15 mouse cellular contexts compared by ENCODE assay signal in the genomic region with DNA sequence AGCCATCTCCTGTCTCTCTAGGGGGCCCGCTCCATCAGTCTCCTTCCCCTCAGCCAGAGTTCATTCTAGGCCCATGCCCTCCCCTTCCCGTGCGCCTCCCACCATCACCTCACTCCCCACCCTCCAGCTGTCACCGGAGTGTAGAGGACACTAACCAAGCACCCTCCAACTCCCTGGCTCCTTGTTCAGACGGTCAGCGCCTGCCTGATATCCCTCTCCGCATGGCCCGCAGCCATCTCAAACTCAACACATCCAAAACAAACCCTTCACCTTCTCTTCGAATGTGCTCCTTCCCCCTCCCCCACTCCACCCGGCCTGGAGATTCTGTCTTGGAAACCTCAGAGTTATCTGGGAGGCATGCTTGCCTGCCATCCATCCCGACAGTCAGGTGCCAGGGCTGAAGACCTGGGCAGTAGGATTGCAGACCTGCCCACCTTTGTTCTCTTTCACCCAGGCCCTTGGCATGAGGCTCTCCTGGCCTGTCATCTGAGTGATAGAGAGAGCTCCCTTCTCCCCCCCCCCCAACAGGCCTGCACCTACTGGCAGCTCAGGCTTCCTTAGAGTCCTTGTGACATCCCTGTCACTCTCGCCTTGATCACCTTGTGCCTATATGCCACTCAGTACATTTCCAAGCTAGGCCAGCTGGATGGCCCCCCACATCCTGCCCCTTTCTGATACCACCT. TPM values are rescaled to one million over a fixed set of nuclear protein-coding genes. Genes with fewer than 3 reads are reported as not detected.
A peak's percentile ranks its signal among the peaks of the same experiment; 100 is the strongest.
DNase-seq lines count a peak whose midpoint lies in the region; ATAC-seq lines count a peak whose summit lies in the region.
"Had no signal": no experiment of that assay in that cellular context is flagged by ENCODE, and none has a peak within 500 bp of the region (broad histone marks: within the 10 kb centered on the region; RNA-seq: fewer than 3 reads in every experiment).

No protein-coding gene starts in this region.

- H3K4me1 ChIP-seq in limb, embryonic 15.5 days: peaks cover 38% of the 10 kb centered on the region
- peaks cover 37% of the 10 kb centered on the region for H3K4me1 ChIP-seq in limb, embryonic 10.5 days
- peaks cover 44% of the 10 kb centered on the region for H3K4me1 ChIP-seq in heart, embryonic 12.5 days (replicated peaks)
- H3K4me1 ChIP-seq in stomach, embryonic 14.5 days (ENCODE audit: control insufficient read depth, insufficient read depth, low read length): 0 out of 2 replicates have a peak, but pooled peaks cover 5% of the 10 kb centered on the region
- peaks cover 32% of the 10 kb centered on the region for H3K4me1 ChIP-seq in neural tube, embryonic 15.5 days

- H3K9me3 ChIP-seq in limb, embryonic 15.5 days: no peaks in the 10 kb centered on the region
- no peaks in the 10 kb centered on the region for H3K9me3 ChIP-seq in limb, embryonic 10.5 days (replicated peaks)
- H3K9me3 ChIP-seq in heart, embryonic 12.5 days (replicated peaks): no peaks in the 10 kb centered on the region
- H3K9me3 ChIP-seq in stomach, embryonic 14.5 days (ENCODE audit: control insufficient read depth, low read depth, low read length): no peaks in the 10 kb centered on the region
- no peaks in the 10 kb centered on the region for H3K9me3 ChIP-seq in neural tube, embryonic 15.5 days (replicated peaks)

- no peak overlapping the region for H3K27ac ChIP-seq in limb, embryonic 15.5 days
- H3K27ac ChIP-seq in limb, embryonic 10.5 days: no peak overlapping the region
- H3K27ac ChIP-seq in heart, embryonic 12.5 days (ENCODE audit: poor library complexity, severe bottlenecking): peak overlapping the region; percentile 83
- no peak overlapping the region for H3K27ac ChIP-seq in stomach, embryonic 14.5 days (ENCODE audit: low read length)
- no peak overlapping the region for H3K27ac ChIP-seq in neural tube, embryonic 15.5 days (replicated peaks)
- H3K27ac ChIP-seq: kidney, postnatal 0 days had no signal

- no peak overlapping the region for H3K4me3 ChIP-seq in limb, embryonic 15.5 days
- no peak overlapping the region for H3K4me3 ChIP-seq in limb, embryonic 10.5 days
- H3K4me3 ChIP-seq in heart, embryonic 12.5 days: no peak overlapping the region
- H3K4me3 ChIP-seq in stomach, embryonic 14.5 days (ENCODE audit: low read depth, low read length): no peak overlapping the region
- H3K4me3 ChIP-seq in neural tube, embryonic 15.5 days (replicated peaks): no peak overlapping the region

- H3K9ac ChIP-seq in limb, embryonic 15.5 days: no peak overlapping the region
- no peak overlapping the region for H3K9ac ChIP-seq in heart, embryonic 12.5 days
- no peak overlapping the region for H3K9ac ChIP-seq in stomach, embryonic 14.5 days (replicated peaks; ENCODE audit: low read depth, low read length)
- H3K9ac ChIP-seq in neural tube, embryonic 15.5 days (replicated peaks): no peak overlapping the region

- no peaks in the 10 kb centered on the region for H3K27me3 ChIP-seq in limb, embryonic 15.5 days
- no peaks in the 10 kb centered on the region for H3K27me3 ChIP-seq in limb, embryonic 10.5 days (ENCODE audit: low read depth, poor library complexity, severe bottlenecking)
- peaks cover 36% of the 10 kb centered on the region for H3K27me3 ChIP-seq in heart, embryonic 12.5 days (replicated peaks)
- H3K27me3 ChIP-seq in stomach, embryonic 14.5 days (ENCODE audit: control insufficient read depth, insufficient read depth, low read length): no peaks in the 10 kb centered on the region
- H3K27me3 ChIP-seq in neural tube, embryonic 15.5 days (replicated peaks): no peaks in the 10 kb centered on the region

- 0 out of 2 replicates have a peak, but pooled peaks have one; percentile 26 for ATAC-seq in limb, embryonic 15.5 days (ENCODE audit: insufficient number of reproducible peaks, low FRiP score, low TSS enrichment, low read depth)
- peak; percentile 76 for ATAC-seq in heart, embryonic 12.5 days (ENCODE audit: insufficient number of reproducible peaks, low FRiP score)
- peak; percentile 3; the same call in 1 of the 2 replicates for ATAC-seq in stomach, embryonic 14.5 days (ENCODE audit: insufficient number of reproducible peaks, insufficient read depth, low FRiP score, low read depth)
- ATAC-seq in megakaryocyte, adult 5-6 weeks (ENCODE audit: poor library complexity, severe bottlenecking): no peak
- ATAC-seq in neural tube, embryonic 15.5 days (ENCODE audit: low FRiP score): no peak
- ATAC-seq: activated CD4-positive, CD25-positive, alpha-beta regulatory T cell, adult 4 months; CD4-positive, CD25-positive, alpha-beta regulatory T cell, adult 4 months had no signal

- DNase-seq in limb, embryonic 10.5 days (ENCODE audit: low spot score): no peak
- DNase-seq in lung, adult 18-20 months: peak; percentile 51 to 66
- no peak for DNase-seq in adrenal gland, postnatal 4 days (ENCODE audit: low spot score in 2 of 2)
- DNase-seq: cerebellum, adult 11-12 months had no signal

- H3K36me3 ChIP-seq in limb, embryonic 15.5 days: peaks cover 37% of the 10 kb centered on the region
- peaks cover 80% of the 10 kb centered on the region for H3K36me3 ChIP-seq in limb, embryonic 10.5 days
- no peaks in the 10 kb centered on the region for H3K36me3 ChIP-seq in heart, embryonic 12.5 days
- peaks cover 8% of the 10 kb centered on the region; the same call in 1 of the 2 replicates for H3K36me3 ChIP-seq in stomach, embryonic 14.5 days (ENCODE audit: control insufficient read depth, insufficient read depth, low read length)
- H3K36me3 ChIP-seq in neural tube, embryonic 15.5 days: no peaks in the 10 kb centered on the region

- H3K4me2 ChIP-seq in limb, embryonic 15.5 days: no peak overlapping the region
- peak overlapping the region; percentile 35 for H3K4me2 ChIP-seq in heart, embryonic 12.5 days
- no peak overlapping the region for H3K4me2 ChIP-seq in stomach, embryonic 14.5 days (replicated peaks; ENCODE audit: low read depth, low read length)
- no peak overlapping the region for H3K4me2 ChIP-seq in neural tube, embryonic 15.5 days

- WGBS in limb, embryonic 15.5 days: 48% methylated on average over 12 of the region's 12 CpGs
- 44% methylated on average over 12 of the region's 12 CpGs for WGBS in limb, embryonic 10.5 days
- 15% methylated on average over 12 of the region's 12 CpGs for WGBS in heart, embryonic 12.5 days
- 46% methylated on average over 12 of the region's 12 CpGs for WGBS in stomach, embryonic 14.5 days
- WGBS in neural tube, embryonic 15.5 days: 70% methylated on average over 12 of the region's 12 CpGs

RNA-seq across cellular contexts. Expression of a gene that starts 22.8 kb away (rescaled TPM):
- 27.7 and 30.8 TPM in 2 replicates for polyA plus RNA-seq in limb, embryonic 15.5 days (2015; fragmentation: Nextera tagmentation; extraction: Ambion mirVana)
- 12.7 and 21.4 TPM in 2 replicates for polyA plus RNA-seq in limb, embryonic 10.5 days (2016; fragmentation: Nextera tagmentation; extraction: Ambion mirVana)
- 1.9 and 2.7 TPM in 2 replicates for polyA plus RNA-seq in heart, embryonic 12.5 days (2016; fragmentation: Nextera tagmentation; extraction: Ambion mirVana)
- polyA plus RNA-seq in stomach, embryonic 14.5 days (2014; fragmentation: Nextera tagmentation; extraction: Ambion mirVana): 13.5 and 17.6 TPM in 2 replicates
- 0.96 and 0.98 TPM in 2 replicates for total RNA-seq in megakaryocyte, adult 5-6 weeks (2015)
- total RNA-seq in megakaryocyte, adult 5-6 weeks (2017): 0.16 TPM in 1 of 2 replicates, not detected in the other
- polyA plus RNA-seq in neural tube, embryonic 15.5 days (2015; fragmentation: Nextera tagmentation; extraction: Ambion mirVana): 12.8 and 14.7 TPM in 2 replicates
- 10 to 100 TPM in 1 of 2 experiments, 1 to 10 TPM in 1; 8.7 to 12.0 TPM for total RNA-seq in adrenal gland, postnatal 4 days (2021)
- polyA plus RNA-seq: activated CD4-positive, CD25-positive, alpha-beta regulatory T cell, adult 4 months; CD4-positive, CD25-positive, alpha-beta regulatory T cell, adult 4 months had no signal

RNA-seq across cellular contexts. Expression of a gene that starts 34.7 kb away (rescaled TPM):
- 0.27 TPM in 2 replicates for polyA plus RNA-seq in limb, embryonic 15.5 days (2015; fragmentation: Nextera tagmentation; extraction: Ambion mirVana)
- polyA plus RNA-seq in limb, embryonic 10.5 days (2016; fragmentation: Nextera tagmentation; extraction: Ambion mirVana): 0.05 TPM in 1 of 2 replicates, not detected in the other
- polyA plus RNA-seq in heart, embryonic 12.5 days (2016; fragmentation: Nextera tagmentation; extraction: Ambion mirVana): not detected in 2 replicates
- polyA plus RNA-seq in stomach, embryonic 14.5 days (2014; fragmentation: Nextera tagmentation; extraction: Ambion mirVana): 0.13 and 0.48 TPM in 2 replicates
- total RNA-seq in megakaryocyte, adult 5-6 weeks (2015): not detected in 2 replicates
- total RNA-seq in megakaryocyte, adult 5-6 weeks (2017): not detected in 2 replicates
- polyA plus RNA-seq in neural tube, embryonic 15.5 days (2015; fragmentation: Nextera tagmentation; extraction: Ambion mirVana): 0.28 and 0.42 TPM in 2 replicates
- under 1 TPM in 1 of 2 experiments, not detected in 1; 0.11 TPM for total RNA-seq in adrenal gland, postnatal 4 days (2021)
- polyA plus RNA-seq: activated CD4-positive, CD25-positive, alpha-beta regulatory T cell, adult 4 months; CD4-positive, CD25-positive, alpha-beta regulatory T cell, adult 4 months; hindbrain, embryonic 11.5 days; kidney, postnatal 0 days; limb, embryonic 11.5 days; liver, embryonic 16.5 days had no signal

RNA-seq across cellular contexts. Expression of a gene that starts 48.5 kb away (rescaled TPM):
- polyA plus RNA-seq in limb, embryonic 15.5 days (2015; fragmentation: Nextera tagmentation; extraction: Ambion mirVana): 10.3 and 11.1 TPM in 2 replicates
- polyA plus RNA-seq in limb, embryonic 10.5 days (2016; fragmentation: Nextera tagmentation; extraction: Ambion mirVana): 3.0 and 3.6 TPM in 2 replicates
- polyA plus RNA-seq in heart, embryonic 12.5 days (2016; fragmentation: Nextera tagmentation; extraction: Ambion mirVana): 14.4 and 14.5 TPM in 2 replicates
- 7.5 and 11.1 TPM in 2 replicates for polyA plus RNA-seq in stomach, embryonic 14.5 days (2014; fragmentation: Nextera tagmentation; extraction: Ambion mirVana)
- total RNA-seq in megakaryocyte, adult 5-6 weeks (2015): not detected in 2 replicates
- not detected in 2 replicates for total RNA-seq in megakaryocyte, adult 5-6 weeks (2017)
- 1.1 and 1.5 TPM in 2 replicates for polyA plus RNA-seq in neural tube, embryonic 15.5 days (2015; fragmentation: Nextera tagmentation; extraction: Ambion mirVana)
- 10 to 100 TPM; 10.3 to 13.2 TPM for total RNA-seq in adrenal gland, postnatal 4 days (2021)
- polyA plus RNA-seq: activated CD4-positive, CD25-positive, alpha-beta regulatory T cell, adult 4 months; CD4-positive, CD25-positive, alpha-beta regulatory T cell, adult 4 months had no signal

RNA-seq across cellular contexts. Expression of a gene that starts 58.4 kb away (rescaled TPM):
- 1.3 and 1.6 TPM in 2 replicates for polyA plus RNA-seq in limb, embryonic 15.5 days (2015; fragmentation: Nextera tagmentation; extraction: Ambion mirVana)
- polyA plus RNA-seq in limb, embryonic 10.5 days (2016; fragmentation: Nextera tagmentation; extraction: Ambion mirVana): 0.59 and 0.88 TPM in 2 replicates
- 0.44 and 0.59 TPM in 2 replicates for polyA plus RNA-seq in heart, embryonic 12.5 days (2016; fragmentation: Nextera tagmentation; extraction: Ambion mirVana)
- 4.5 and 5.8 TPM in 2 replicates for polyA plus RNA-seq in stomach, embryonic 14.5 days (2014; fragmentation: Nextera tagmentation; extraction: Ambion mirVana)
- total RNA-seq in megakaryocyte, adult 5-6 weeks (2015): 1.1 and 1.8 TPM in 2 replicates
- 1.4 and 1.8 TPM in 2 replicates for total RNA-seq in megakaryocyte, adult 5-6 weeks (2017)
- 1.1 and 1.7 TPM in 2 replicates for polyA plus RNA-seq in neural tube, embryonic 15.5 days (2015; fragmentation: Nextera tagmentation; extraction: Ambion mirVana)
- total RNA-seq in adrenal gland, postnatal 4 days (2021): 10 to 100 TPM in 1 of 2 experiments, 1 to 10 TPM in 1; 7.9 to 11.7 TPM

Comparison
In these comparisons a context has a peak if more than half of its experiments do, and no peak if none do; other contexts are left out.
1. ATAC-seq: peak in limb, embryonic 15.5 days (single experiment), heart, embryonic 12.5 days (single experiment) and stomach, embryonic 14.5 days (single experiment); none in megakaryocyte, adult 5-6 weeks (single experiment) and neural tube, embryonic 15.5 days (single experiment).
2. DNase-seq: peak in lung, adult 18-20 months (2 of 2); none in limb, embryonic 10.5 days (single experiment) and adrenal gland, postnatal 4 days (0 of 2).